Mouse (Mus musculus): ENCODE measurements around the gene Rab8b.

DNA sequence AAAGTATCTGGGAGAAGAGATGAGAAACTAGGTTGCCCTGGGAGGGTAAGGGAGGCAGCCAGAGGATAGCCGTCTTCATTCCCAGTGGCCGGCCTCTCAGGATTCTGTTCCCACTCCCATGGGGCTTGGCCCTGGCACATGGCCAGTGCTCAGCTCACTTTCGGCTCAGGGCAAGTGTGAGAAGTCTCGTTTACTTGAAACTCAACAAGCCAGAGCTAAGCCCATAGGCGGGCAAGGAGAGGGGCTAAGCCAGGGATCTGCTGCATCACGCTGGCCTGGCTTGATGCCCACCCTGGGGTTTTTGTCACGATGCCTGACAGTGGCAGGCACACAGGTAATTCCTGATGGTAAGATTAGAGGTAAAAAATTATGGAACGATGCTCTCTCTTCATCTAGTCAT lies 18.0 kb upstream of the Rab8b start:
- TF ChIP-seq EP300 (IDR thresholded peaks at IDR 0.05; ENCODE audit: low read depth) (no peak), CTCF (IDR thresholded peaks at IDR 0.05; ENCODE audit: low read depth) (no peak)
